Mouse (Mus musculus) bone marrow macrophage, adult 2 months (primary cell): ENCODE results near the gene Ctsw.

Experiments used
- CTCF ChIP-seq: IDR thresholded peaks from 2 replicates; pipeline ENCODE4 v1.5.1; 2012; ENCODE audit warnings: low read depth, mild to moderate bottlenecking, low read length, moderate library complexity
- POLR2A ChIP-seq: IDR thresholded peaks from 2 replicates; pipeline ENCODE4 v1.6.1; 2012; ENCODE audit warnings: mild to moderate bottlenecking, low read depth, low read length, borderline replicate concordance

- TF ChIP-seq CTCF: no peak
- no peak for TF ChIP-seq POLR2A
Observed at GRCm38 (mm10) chr19:5459896-5460295, 8.4 kb downstream of the Ctsw start.
